Comparison of ENCODE assay signal across 8 mouse cellular contexts in the genomic region with DNA sequence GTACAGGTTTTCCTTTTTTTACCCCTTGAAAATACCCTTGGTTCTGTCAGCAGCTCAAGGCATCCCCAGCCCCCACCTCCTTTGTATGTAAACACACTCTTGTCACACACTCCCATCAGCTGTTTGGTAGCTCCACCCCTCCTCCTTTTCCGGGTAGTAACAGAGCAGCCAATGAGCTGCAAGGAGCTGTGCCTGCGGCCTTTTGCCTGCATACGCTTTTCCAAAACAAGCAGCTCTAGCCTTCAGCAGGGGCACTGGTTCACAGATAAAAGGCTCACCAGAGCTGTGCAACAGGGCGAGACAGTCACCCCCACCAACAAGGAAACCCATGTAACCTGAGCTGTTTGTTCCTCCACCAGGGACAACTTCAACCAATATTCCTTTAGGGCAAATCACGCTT. TPM values are rescaled to one million over a fixed set of nuclear protein-coding genes. Genes with fewer than 3 reads are reported as not detected.
DNase-seq lines count a peak whose midpoint lies in the region; ATAC-seq and TF ChIP-seq lines count a peak whose summit lies in the region.

No protein-coding gene starts in this region.

- H3K4me3 ChIP-seq in forebrain, embryonic 12.5 days (replicated peaks) = peak overlapping the region; percentile 86
- H3K4me3 ChIP-seq in heart, postnatal 0 days (ENCODE audit: low read depth, low read length) = peak overlapping the region; percentile 78
- H3K4me3 ChIP-seq in liver, embryonic 15.5 days (replicated peaks) = peak overlapping the region; percentile 71
- H3K4me3 ChIP-seq in neural tube, embryonic 12.5 days = peak overlapping the region; percentile 84

- H3K9me3 ChIP-seq in forebrain, embryonic 12.5 days = no peaks in the 10 kb centered on the region
- no peaks in the 10 kb centered on the region for H3K9me3 ChIP-seq in heart, postnatal 0 days (replicated peaks; ENCODE audit: control insufficient read depth, low read length)
- no peaks in the 10 kb centered on the region for H3K9me3 ChIP-seq in liver, embryonic 15.5 days (replicated peaks)
- no peaks in the 10 kb centered on the region for H3K9me3 ChIP-seq in neural tube, embryonic 12.5 days

- peaks cover 30% of the 10 kb centered on the region for H3K4me1 ChIP-seq in forebrain, embryonic 12.5 days
- H3K4me1 ChIP-seq in heart, postnatal 0 days (ENCODE audit: control insufficient read depth, insufficient read depth) = peaks cover 24% of the 10 kb centered on the region
- H3K4me1 ChIP-seq in liver, embryonic 15.5 days (replicated peaks) = peaks cover 62% of the 10 kb centered on the region
- peaks cover 26% of the 10 kb centered on the region for H3K4me1 ChIP-seq in neural tube, embryonic 12.5 days

- TF ChIP-seq CTCF in heart, postnatal 0 days (IDR thresholded peaks at IDR 0.05; ENCODE audit: low read depth) = no peak

- H3K36me3 ChIP-seq in forebrain, embryonic 12.5 days (replicated peaks) = peaks cover 17% of the 10 kb centered on the region
- H3K36me3 ChIP-seq in heart, postnatal 0 days (replicated peaks; ENCODE audit: control insufficient read depth, insufficient read depth, low read length) = peaks cover 22% of the 10 kb centered on the region; the same call in 1 of the 2 replicates
- peaks cover 32% of the 10 kb centered on the region for H3K36me3 ChIP-seq in liver, embryonic 15.5 days (replicated peaks)
- H3K36me3 ChIP-seq in neural tube, embryonic 12.5 days = peaks cover 12% of the 10 kb centered on the region

- H3K9ac ChIP-seq in forebrain, embryonic 12.5 days = peak overlapping the region; percentile 65
- H3K9ac ChIP-seq in heart, postnatal 0 days (replicated peaks; ENCODE audit: low read depth, low read length) = peak overlapping the region; percentile 82
- peak overlapping the region; percentile 22 for H3K9ac ChIP-seq in liver, embryonic 15.5 days
- H3K9ac ChIP-seq in neural tube, embryonic 12.5 days = peak overlapping the region; percentile 68

- ATAC-seq in forebrain, embryonic 12.5 days (ENCODE audit: low FRiP score) = peak; percentile 76
- peak; percentile 83 for ATAC-seq in heart, postnatal 0 days (ENCODE audit: insufficient read depth, low read depth)
- ATAC-seq in liver, embryonic 15.5 days (ENCODE audit: insufficient read depth) = peak; percentile 60
- ATAC-seq in neural tube, embryonic 12.5 days (ENCODE audit: low FRiP score, low read depth) = peak; percentile 54

- TF ChIP-seq EP300 in heart, postnatal 0 days (IDR thresholded peaks at IDR 0.05; ENCODE audit: low read depth) = peak; percentile 91

- 0% methylated on average over 5 of the region's 5 CpGs for WGBS in forebrain, embryonic 12.5 days
- WGBS in heart, postnatal 0 days = 1% methylated on average over 5 of the region's 5 CpGs
- WGBS in liver, embryonic 15.5 days (ENCODE audit: insufficient replicate concordance) = 9% methylated on average over 5 of the region's 5 CpGs
- 1% methylated on average over 5 of the region's 5 CpGs for WGBS in neural tube, embryonic 12.5 days

- H3K27ac ChIP-seq in forebrain, embryonic 12.5 days = peak overlapping the region; percentile 88
- H3K27ac ChIP-seq in heart, postnatal 0 days (ENCODE audit: low read depth) = peak overlapping the region; percentile 98
- H3K27ac ChIP-seq in liver, embryonic 15.5 days (replicated peaks) = peak overlapping the region; percentile 83
- peak overlapping the region; percentile 65; the same call in 1 of the 2 replicates for H3K27ac ChIP-seq in neural tube, embryonic 12.5 days

- DNase-seq in CD8-positive naive resting alpha-beta T cell, adult 2 months (ENCODE audit: low read depth in 2 of 2, low spot score in 2 of 2) = peak; percentile 76 to 85
- peak; percentile 58 for DNase-seq in c-Kit-positive CD71-positive TER-119-positive erythroid progenitor cells, embryonic 14.5 days (ENCODE audit: low spot score)
- peak; percentile 95 for DNase-seq in heart, postnatal 0 days (ENCODE audit: low spot score)
- peak; percentile 84 to 90 for DNase-seq in kidney, postnatal 4 days
- DNase-seq in telencephalon, adult 2 months (ENCODE audit: low read depth, low spot score) = peak; percentile 81

- no peaks in the 10 kb centered on the region for H3K27me3 ChIP-seq in forebrain, embryonic 12.5 days
- no peaks in the 10 kb centered on the region for H3K27me3 ChIP-seq in heart, postnatal 0 days (ENCODE audit: control insufficient read depth, insufficient read depth, low read length)
- H3K27me3 ChIP-seq in liver, embryonic 15.5 days = no peaks in the 10 kb centered on the region
- H3K27me3 ChIP-seq in neural tube, embryonic 12.5 days (replicated peaks) = no peaks in the 10 kb centered on the region

- H3K4me2 ChIP-seq in forebrain, embryonic 12.5 days = peak overlapping the region; percentile 81
- peak overlapping the region; percentile 67 for H3K4me2 ChIP-seq in heart, postnatal 0 days (ENCODE audit: low read depth, low read length)
- H3K4me2 ChIP-seq in liver, embryonic 15.5 days = peak overlapping the region; percentile 75
- H3K4me2 ChIP-seq in neural tube, embryonic 12.5 days (replicated peaks) = peak overlapping the region; percentile 71

RNA-seq across cellular contexts. Expression of a gene that starts 4.0 kb away (rescaled TPM):
- polyA plus RNA-seq in forebrain, embryonic 12.5 days (2016; fragmentation: Nextera tagmentation; extraction: Ambion mirVana) = 56.9 and 62.3 TPM in 2 replicates
- 22.5 and 31.9 TPM in 2 replicates for total RNA-seq in heart, postnatal 0 days (2014; rRNA removed; ENCODE audit: low replicate concordance)
- polyA plus RNA-seq in heart, postnatal 0 days (2015; fragmentation: Nextera tagmentation; extraction: Ambion mirVana) = 30.4 and 32.4 TPM in 2 replicates
- 33.8 and 34.7 TPM in 2 replicates for polyA plus RNA-seq in liver, embryonic 15.5 days (2015; fragmentation: Nextera tagmentation; extraction: Ambion mirVana)
- 64.7 and 69.9 TPM in 2 replicates for polyA plus RNA-seq in neural tube, embryonic 12.5 days (2016; fragmentation: Nextera tagmentation; extraction: Ambion mirVana)

Comparison
In these comparisons a context has a peak if more than half of its experiments do, and no peak if none do; other contexts are left out.
1. Peak in every context shown above with its lines: DNase-seq, ATAC-seq, H3K4me3 ChIP-seq and H3K27ac ChIP-seq.
2. H3K9ac ChIP-seq: peak in every context shown above with its lines; median percentile 82 in heart, postnatal 0 days; 68 in neural tube, embryonic 12.5 days; 65 in forebrain, embryonic 12.5 days; 22 in liver, embryonic 15.5 days.